Mouse (Mus musculus): ENCODE measurements at regions not wholly inside any gene's neighbourhood (a gene's known extent, or its start where the extent isn't known, plus 50 kb on each side); places are given as distances from the start of the nearest gene placed in this dataset.

- Histone ChIP-seq H3K4me1 (ENCODE audit: control insufficient read depth, low read depth, low read length) (no peaks in the 10 kb centered on the region), H3K4me2 (ENCODE audit: low read depth, low read length) (no peak overlapping the region), H3K27me3 (ENCODE audit: control insufficient read depth, insufficient read depth, low read depth, low read length) (no peaks in the 10 kb centered on the region), H3K27ac (ENCODE audit: low read length) (no peak overlapping the region), H3K9ac (ENCODE audit: low read depth, low read length) (no peak overlapping the region), H3K36me3 (ENCODE audit: control insufficient read depth, insufficient read depth) (no peaks in the 10 kb centered on the region), H3K9me3 (replicated peaks; ENCODE audit: control insufficient read depth, low read length) (no peaks in the 10 kb centered on the region), H3K4me3 (ENCODE audit: low read depth, low read length) (no peak overlapping the region)
- ATAC-seq (ENCODE audit: low read depth): no peak
- 61% methylated on average over 14 of the region's 14 CpGs for WGBS (ENCODE audit: insufficient replicate concordance)
Measured at GRCm38 (mm10) chr14:25185959-25186771, 272.8 kb upstream of the Zmiz1 start.

- Histone ChIP-seq H3K27ac (ENCODE audit: low read length) (no peak overlapping the region), H3K4me1 (ENCODE audit: control insufficient read depth, low read depth, low read length) (no peaks in the 10 kb centered on the region), H3K4me2 (ENCODE audit: low read depth, low read length) (no peak overlapping the region), H3K9ac (ENCODE audit: low read depth, low read length) (no peak overlapping the region), H3K27me3 (ENCODE audit: control insufficient read depth, insufficient read depth, low read depth, low read length) (no peaks in the 10 kb centered on the region), H3K36me3 (ENCODE audit: control insufficient read depth, insufficient read depth) (no peaks in the 10 kb centered on the region), H3K4me3 (ENCODE audit: low read depth, low read length) (no peak overlapping the region), H3K9me3 (replicated peaks; ENCODE audit: control insufficient read depth, low read length) (no peaks in the 10 kb centered on the region)
- WGBS (ENCODE audit: insufficient replicate concordance): 68% methylated on average over 5 of the region's 5 CpGs
- ATAC-seq (ENCODE audit: low read depth): no peak
Measured at GRCm38 (mm10) chr14:25187715-25188114, 271.3 kb upstream of the Zmiz1 start.

GRCm38 (mm10) chr14:25189256-25189655 is 269.7 kb upstream of the Zmiz1 start:
- WGBS (ENCODE audit: insufficient replicate concordance): 47% methylated on average over 5 of the region's 5 CpGs
- H3K4me1 ChIP-seq (ENCODE audit: control insufficient read depth, low read depth, low read length): no peaks in the 10 kb centered on the region
- no peaks in the 10 kb centered on the region for H3K27me3 ChIP-seq (ENCODE audit: control insufficient read depth, insufficient read depth, low read depth, low read length)
- no peak overlapping the region for H3K4me3 ChIP-seq (ENCODE audit: low read depth, low read length)
- no peak overlapping the region for H3K4me2 ChIP-seq (ENCODE audit: low read depth, low read length)
- no peak overlapping the region for H3K27ac ChIP-seq (ENCODE audit: low read length)
- no peak for ATAC-seq (ENCODE audit: low read depth)
- H3K36me3 ChIP-seq (ENCODE audit: control insufficient read depth, insufficient read depth): no peaks in the 10 kb centered on the region
- H3K9me3 ChIP-seq (replicated peaks; ENCODE audit: control insufficient read depth, low read length): no peaks in the 10 kb centered on the region
- H3K9ac ChIP-seq (ENCODE audit: low read depth, low read length): no peak overlapping the region

GRCm38 (mm10) chr14:25190680-25191270 is 268.2 kb upstream of the Zmiz1 start:
- WGBS (ENCODE audit: insufficient replicate concordance): 84% methylated on average over 10 of the region's 10 CpGs
- ATAC-seq (ENCODE audit: low read depth): no peak

GRCm38 (mm10) chr14:25196820-25197219 is 262.2 kb upstream of the Zmiz1 start:
- H3K27me3 ChIP-seq (ENCODE audit: control insufficient read depth, insufficient read depth, low read depth, low read length): no peaks in the 10 kb centered on the region
- no peak overlapping the region for H3K4me2 ChIP-seq (ENCODE audit: low read depth, low read length)
- H3K36me3 ChIP-seq (ENCODE audit: control insufficient read depth, insufficient read depth): no peaks in the 10 kb centered on the region
- no peak overlapping the region for H3K4me3 ChIP-seq (ENCODE audit: low read depth, low read length)
- no peaks in the 10 kb centered on the region for H3K9me3 ChIP-seq (replicated peaks; ENCODE audit: control insufficient read depth, low read length)
- 62% methylated on average over 5 of the region's 5 CpGs for WGBS (ENCODE audit: insufficient replicate concordance)
- H3K27ac ChIP-seq (ENCODE audit: low read length): no peak overlapping the region
- ATAC-seq (ENCODE audit: low read depth): no peak
- no peak overlapping the region for H3K9ac ChIP-seq (ENCODE audit: low read depth, low read length)
- no peaks in the 10 kb centered on the region for H3K4me1 ChIP-seq (ENCODE audit: control insufficient read depth, low read depth, low read length)

More at GRCm38 (mm10) chr14:25190680-25191270, 268.2 kb upstream of the Zmiz1 start:
- H3K4me1 ChIP-seq (ENCODE audit: control insufficient read depth, low read depth, low read length): no peaks in the 10 kb centered on the region
- H3K9me3 ChIP-seq (replicated peaks; ENCODE audit: control insufficient read depth, low read length): no peaks in the 10 kb centered on the region
- no peak overlapping the region for H3K4me3 ChIP-seq (ENCODE audit: low read depth, low read length)
- H3K4me2 ChIP-seq (ENCODE audit: low read depth, low read length): no peak overlapping the region
- H3K9ac ChIP-seq (ENCODE audit: low read depth, low read length): no peak overlapping the region
- no peaks in the 10 kb centered on the region for H3K27me3 ChIP-seq (ENCODE audit: control insufficient read depth, insufficient read depth, low read depth, low read length)
- no peak overlapping the region for H3K27ac ChIP-seq (ENCODE audit: low read length)
- no peaks in the 10 kb centered on the region for H3K36me3 ChIP-seq (ENCODE audit: control insufficient read depth, insufficient read depth)

- no peak overlapping the region for H3K9ac ChIP-seq (ENCODE audit: low read depth, low read length)
- H3K4me1 ChIP-seq (ENCODE audit: control insufficient read depth, low read depth, low read length): no peaks in the 10 kb centered on the region
- H3K9me3 ChIP-seq (replicated peaks; ENCODE audit: control insufficient read depth, low read length): no peaks in the 10 kb centered on the region
- no peak overlapping the region for H3K27ac ChIP-seq (ENCODE audit: low read length)
- no peak overlapping the region for H3K4me3 ChIP-seq (ENCODE audit: low read depth, low read length)
- WGBS (ENCODE audit: insufficient replicate concordance): 57% methylated on average over 3 of the region's 3 CpGs
- no peaks in the 10 kb centered on the region for H3K36me3 ChIP-seq (ENCODE audit: control insufficient read depth, insufficient read depth)
- ATAC-seq (ENCODE audit: low read depth): no peak
- H3K27me3 ChIP-seq (ENCODE audit: control insufficient read depth, insufficient read depth, low read depth, low read length): no peaks in the 10 kb centered on the region
- H3K4me2 ChIP-seq (ENCODE audit: low read depth, low read length): no peak overlapping the region
Measured at GRCm38 (mm10) chr14:25199900-25200299, 259.1 kb upstream of the Zmiz1 start.

GRCm38 (mm10) chr14:25200656-25201179 is 258.3 kb upstream of the Zmiz1 start:
- H3K9me3 ChIP-seq (replicated peaks; ENCODE audit: control insufficient read depth, low read length): no peaks in the 10 kb centered on the region
- WGBS (ENCODE audit: insufficient replicate concordance): 55% methylated on average over 4 of the region's 4 CpGs
- no peaks in the 10 kb centered on the region for H3K36me3 ChIP-seq (ENCODE audit: control insufficient read depth, insufficient read depth)
- H3K4me2 ChIP-seq (ENCODE audit: low read depth, low read length): no peak overlapping the region
- H3K4me1 ChIP-seq (ENCODE audit: control insufficient read depth, low read depth, low read length): no peaks in the 10 kb centered on the region
- H3K9ac ChIP-seq (ENCODE audit: low read depth, low read length): no peak overlapping the region
- no peak overlapping the region for H3K27ac ChIP-seq (ENCODE audit: low read length)
- H3K4me3 ChIP-seq (ENCODE audit: low read depth, low read length): no peak overlapping the region
- no peak for ATAC-seq (ENCODE audit: low read depth)
- H3K27me3 ChIP-seq (ENCODE audit: control insufficient read depth, insufficient read depth, low read depth, low read length): no peaks in the 10 kb centered on the region

GRCm38 (mm10) chr14:25202312-25202711 is 256.7 kb upstream of the Zmiz1 start:
- H3K9ac ChIP-seq (ENCODE audit: low read depth, low read length): no peak overlapping the region
- H3K36me3 ChIP-seq (ENCODE audit: control insufficient read depth, insufficient read depth): no peaks in the 10 kb centered on the region
- H3K4me2 ChIP-seq (ENCODE audit: low read depth, low read length): no peak overlapping the region
- ATAC-seq (ENCODE audit: low read depth): no peak
- 33% methylated on average over 2 of the region's 2 CpGs for WGBS (ENCODE audit: insufficient replicate concordance)
- H3K27ac ChIP-seq (ENCODE audit: low read length): no peak overlapping the region
- no peak overlapping the region for H3K4me3 ChIP-seq (ENCODE audit: low read depth, low read length)
- H3K4me1 ChIP-seq (ENCODE audit: control insufficient read depth, low read depth, low read length): no peaks in the 10 kb centered on the region
- no peaks in the 10 kb centered on the region for H3K27me3 ChIP-seq (ENCODE audit: control insufficient read depth, insufficient read depth, low read depth, low read length)
- H3K9me3 ChIP-seq (replicated peaks; ENCODE audit: control insufficient read depth, low read length): no peaks in the 10 kb centered on the region

- peak; percentile 45 for ATAC-seq (ENCODE audit: low read depth)
Measured at GRCm38 (mm10) chr14:25204091-25204490, 254.9 kb upstream of the Zmiz1 start.

More at GRCm38 (mm10) chr14:25204091-25204490, 254.9 kb upstream of the Zmiz1 start:
- H3K27me3 ChIP-seq (ENCODE audit: control insufficient read depth, insufficient read depth, low read depth, low read length): no peaks in the 10 kb centered on the region
- H3K9ac ChIP-seq (ENCODE audit: low read depth, low read length): no peak overlapping the region
- H3K9me3 ChIP-seq (replicated peaks; ENCODE audit: control insufficient read depth, low read length): no peaks in the 10 kb centered on the region
- no peaks in the 10 kb centered on the region for H3K4me1 ChIP-seq (ENCODE audit: control insufficient read depth, low read depth, low read length)
- H3K36me3 ChIP-seq (ENCODE audit: control insufficient read depth, insufficient read depth): no peaks in the 10 kb centered on the region
- H3K4me3 ChIP-seq (ENCODE audit: low read depth, low read length): no peak overlapping the region
- no peak overlapping the region for H3K27ac ChIP-seq (ENCODE audit: low read length)
- H3K4me2 ChIP-seq (ENCODE audit: low read depth, low read length): no peak overlapping the region
- WGBS (ENCODE audit: insufficient replicate concordance): 62% methylated on average over 5 of the region's 5 CpGs
